9 mouse cellular contexts compared by ENCODE assay signal in genomic region chr14:120299716-120300115, GRCm38 (mm10). TPM values are rescaled to one million over a fixed set of nuclear protein-coding genes. Genes with fewer than 3 reads are reported as not detected.
A peak's percentile ranks its signal among the peaks of the same experiment; 100 is the strongest.
DNase-seq lines count a peak whose midpoint lies in the region; ATAC-seq and TF ChIP-seq lines count a peak whose summit lies in the region.
"Had no signal": no experiment of that assay in that cellular context is flagged by ENCODE, and none has a peak within 500 bp of the region (broad histone marks: within the 10 kb centered on the region; RNA-seq: fewer than 3 reads in every experiment).

No protein-coding gene starts in this region.

- peak overlapping the region; percentile 94 for H3K27ac ChIP-seq in gastrocnemius, adult 2 months
- peak overlapping the region; percentile 84 for H3K27ac ChIP-seq in heart, embryonic 10.5 days
- peak overlapping the region; percentile 57 for H3K27ac ChIP-seq in kidney, postnatal 0 days

- no peak for TF ChIP-seq CTCF in gastrocnemius, adult 2 months (IDR thresholded peaks at IDR 0.05)
- TF ChIP-seq CTCF in C2C12 (IDR thresholded peaks at IDR 0.05; ENCODE audit: control insufficient read depth, insufficient read depth, insufficient read length): no peak
- TF ChIP-seq CTCF in kidney, postnatal 0 days (IDR thresholded peaks at IDR 0.05; ENCODE audit: low read depth): no peak

- ATAC-seq in kidney, postnatal 0 days (replicated peaks; ENCODE audit: low FRiP score, low read depth): no peak; the same call in 1 of the 2 replicates
- ATAC-seq: CD4-positive, CD25-positive, alpha-beta regulatory T cell, adult 4 months had no signal

- H3ac ChIP-seq in C2C12 (ENCODE audit: control insufficient read depth, insufficient read length, low read depth): no peak overlapping the region

- H3K27me3 ChIP-seq in C2C12 (ENCODE audit: control insufficient read depth, insufficient read depth, insufficient read length): no peaks in the 10 kb centered on the region
- no peaks in the 10 kb centered on the region for H3K27me3 ChIP-seq in heart, embryonic 10.5 days (ENCODE audit: insufficient read depth, poor library complexity, severe bottlenecking)
- H3K27me3 ChIP-seq in kidney, postnatal 0 days (ENCODE audit: insufficient read depth, low read length): no peaks in the 10 kb centered on the region

- intact Hi-C loops in gastrocnemius, adult 2 months (cut with DNase I): loop anchor here (5.0 kb wide), 1 partner anchor 38 kb away; no protein-coding TSS in a partner anchor

- H3K4me3 ChIP-seq in gastrocnemius, adult 2 months: peak overlapping the region; percentile 60
- H3K4me3 ChIP-seq in C2C12 (ENCODE audit: insufficient read depth, poor library complexity, severe bottlenecking): no peak overlapping the region
- peak overlapping the region; percentile 27 for H3K4me3 ChIP-seq in heart, embryonic 10.5 days
- no peak overlapping the region for H3K4me3 ChIP-seq in kidney, postnatal 0 days (replicated peaks; ENCODE audit: low read depth, low read length)

- peaks cover 78% of the 10 kb centered on the region for H3K4me1 ChIP-seq in heart, embryonic 10.5 days
- peaks cover 46% of the 10 kb centered on the region for H3K4me1 ChIP-seq in kidney, postnatal 0 days (replicated peaks; ENCODE audit: insufficient read depth, low read length)

- H3K36me3 ChIP-seq in C2C12 (ENCODE audit: control insufficient read depth, insufficient read depth): no peaks in the 10 kb centered on the region
- 0 out of 2 replicates have a peak, but pooled peaks cover 6% of the 10 kb centered on the region for H3K36me3 ChIP-seq in heart, embryonic 10.5 days
- no peaks in the 10 kb centered on the region for H3K36me3 ChIP-seq in kidney, postnatal 0 days (ENCODE audit: insufficient read depth, low read length)

- H3K79me2 ChIP-seq in C2C12 (ENCODE audit: control insufficient read depth, insufficient read depth): peaks cover 96% of the 10 kb centered on the region

- 20% methylated on average over 3 of the region's 3 CpGs for WGBS in heart, embryonic 10.5 days
- 29% methylated on average over 3 of the region's 3 CpGs for WGBS in kidney, postnatal 0 days

- H3K9ac ChIP-seq in kidney, postnatal 0 days (ENCODE audit: low read depth, low read length): no peak overlapping the region

- peaks cover 62% of the 10 kb centered on the region for H3K79me3 ChIP-seq in C2C12 (ENCODE audit: low read depth)

- H3K9me3 ChIP-seq in heart, embryonic 10.5 days: no peaks in the 10 kb centered on the region
- no peaks in the 10 kb centered on the region for H3K9me3 ChIP-seq in kidney, postnatal 0 days (replicated peaks; ENCODE audit: low read length)

- peak overlapping the region; percentile 0; the same call in 1 of the 2 replicates for H3K4me2 ChIP-seq in kidney, postnatal 0 days (ENCODE audit: low read length)

- peak; percentile 50 for DNase-seq in gastrocnemius, adult 2 months
- no peak for DNase-seq in gastrocnemius, adult 8-10 months (ENCODE audit: low spot score in 2 of 2)
- DNase-seq in heart, embryonic 10.5 days (ENCODE audit: low spot score): no peak
- peak; percentile 81 for DNase-seq in kidney, postnatal 0 days (ENCODE audit: low spot score)
- no peak for DNase-seq in embryo, embryonic 11 days
- no peak for DNase-seq in thymus, postnatal 25 days
- DNase-seq in spleen, postnatal 4 days (ENCODE audit: low spot score in 2 of 2): no peak

TF ChIP-seq in C2C12, 6 proteins besides CTCF, POLR2A, EP300 and RAD21:
- no peak for TF ChIP-seq FOSL1 (IDR thresholded peaks at IDR 0.05; ENCODE audit: insufficient read depth, low read length, poor library complexity, severe bottlenecking)
- peak; percentile 37 for TF ChIP-seq MYOD1 (IDR thresholded peaks at IDR 0.05; ENCODE audit: control insufficient read depth, insufficient read length, low read depth)
- TF ChIP-seq MAX (IDR thresholded peaks at IDR 0.05): peak; percentile 53
TF ChIP-seq in C2C12: peak in this region for 2.

RNA-seq across cellular contexts. Expression of gene Mbnl2, which starts 24.2 kb away (rescaled TPM):
- 100 to 1,000 TPM; 282 to 352 TPM for total RNA-seq in gastrocnemius, adult 2 months (2021)
- 100 to 1,000 TPM; 229 to 309 (median 276) TPM for total RNA-seq in gastrocnemius, adult 8-10 months (2022)
- polyA plus RNA-seq in C2C12 (2012; fragmentation: generic; extraction: Trizol): 42.1 TPM
- 71.5 and 91.4 TPM in 2 replicates for polyA plus RNA-seq in heart, embryonic 10.5 days (2016; fragmentation: Nextera tagmentation; extraction: Ambion mirVana)
- 119 and 122 TPM in 2 replicates for polyA plus RNA-seq in kidney, postnatal 0 days (2015; fragmentation: Nextera tagmentation; extraction: Ambion mirVana)

Comparison
In these comparisons a context has a peak if more than half of its experiments do, and no peak if none do; other contexts are left out.
1. DNase-seq: peak in gastrocnemius, adult 2 months (single experiment) and kidney, postnatal 0 days (single experiment); none in gastrocnemius, adult 8-10 months (0 of 2), heart, embryonic 10.5 days (single experiment), embryo, embryonic 11 days (single experiment), thymus, postnatal 25 days (single experiment) and spleen, postnatal 4 days (0 of 2).
2. H3K4me3 ChIP-seq: peak in gastrocnemius, adult 2 months (single experiment) and heart, embryonic 10.5 days (single experiment); none in C2C12 (single experiment) and kidney, postnatal 0 days (single experiment).
3. Peak in every context shown above with its lines, with median percentiles within 50 percentile points of each other: H3K27ac ChIP-seq.